Mouse (Mus musculus) layer of hippocampus, adult 2 months (tissue): ENCODE data around the gene Arntl2. TPM values are rescaled to one million over a fixed set of nuclear protein-coding genes. Genes with fewer than 3 reads are reported as not detected.

ENCODE experiments used
- DNase-seq, 2 experiments: peaks; one replicate each; pipeline ENCODE4 v3.0.0; 2022; ENCODE audit warnings: low spot score in 2 of 2
- H3K27ac ChIP-seq: fragments of 200-600 bp; 2 replicates; pipeline ENCODE4 v1.8.1; 2022
- H3K4me3 ChIP-seq: fragments of 200-600 bp; 2 replicates; pipeline ENCODE4 v1.8.1; 2022; ENCODE audit warnings: mild to moderate bottlenecking
- CTCF ChIP-seq: fragments of 200-600 bp; conservative IDR thresholded peaks from 2 replicates; pipeline ENCODE4 v1.8.1; 2022; ENCODE audit warnings: antibody characterized with exemption, mild to moderate bottlenecking, moderate library complexity
- long read RNA-seq, 2 experiments: library from polyadenylated mRNA; stranded (forward); transcript quantifications; one replicate each; pipeline ENCODE4 v2.0.0; 2021; ENCODE audit warnings: borderline mapping rate in 2 of 2
- total RNA-seq, 2 experiments: library from RNA; stranded (reverse); gene quantifications; 2 replicates each; pipeline ENCODE4 v1.2.3; 2021

The Arntl2 gene
- total RNA-seq, result 10 to 100 TPM in 1 of 2 experiments, 1 to 10 TPM in 1; 9.0 to 10.4 TPM
- long read RNA-seq, experiment 1, partial matches to known transcripts, result 0 of 4 reads
- long read RNA-seq, experiment 1, other reads (novel, unspliced or antisense), result 4 of 4 reads
- long read RNA-seq, experiment 2, partial matches to known transcripts, result 0 of 2 reads
- long read RNA-seq, experiment 2, other reads (novel, unspliced or antisense), result 2 of 2 reads

- H3K4me3 ChIP-seq, result peak within 1 kb of the TSS; percentile 72
- no peak for TF ChIP-seq CTCF
- H3K27ac ChIP-seq, result peak within 1 kb of the TSS; percentile 53
- peak; percentile 71 to 72 for DNase-seq
Observed at GRCm38 (mm10) chr6:146795924-146796545, at the start of gene Arntl2. TSS of gene Arntl2 (plus strand) at chr6:146796055.

- H3K4me3 ChIP-seq, result no peak overlapping the region
- no peak for DNase-seq
- no peak for TF ChIP-seq CTCF
- H3K27ac ChIP-seq, result no peak overlapping the region
Observed at GRCm38 (mm10) chr6:146746577-146746976, 49.3 kb upstream of the Arntl2 start.

GRCm38 (mm10) chr6:146747057-146747456 lies 48.8 kb upstream of the Arntl2 start:
- no peak overlapping the region for H3K27ac ChIP-seq
- TF ChIP-seq CTCF, result no peak
- no peak for DNase-seq
- no peak overlapping the region for H3K4me3 ChIP-seq

GRCm38 (mm10) chr6:146748271-146748670 lies 47.6 kb upstream of the Arntl2 start:
- Histone ChIP-seq H3K4me3 (no peak overlapping the region), H3K27ac (no peak overlapping the region)
- TF ChIP-seq CTCF, result no peak
- DNase-seq, result no peak

- Histone ChIP-seq H3K27ac (no peak overlapping the region), H3K4me3 (no peak overlapping the region)
- DNase-seq, result no peak
- TF ChIP-seq CTCF, result no peak
Observed at GRCm38 (mm10) chr6:146751671-146752070, 44.2 kb upstream of the Arntl2 start.

- H3K4me3 ChIP-seq, result no peak overlapping the region
- no peak overlapping the region for H3K27ac ChIP-seq
- no peak for TF ChIP-seq CTCF
- no peak for DNase-seq
Observed at GRCm38 (mm10) chr6:146752178-146752577, 43.7 kb upstream of the Arntl2 start.

- TF ChIP-seq CTCF, result no peak
- no peak for DNase-seq
- Histone ChIP-seq H3K4me3 (no peak overlapping the region), H3K27ac (no peak overlapping the region)
Observed at GRCm38 (mm10) chr6:146752612-146753011, 43.2 kb upstream of the Arntl2 start.

GRCm38 (mm10) chr6:146753560-146754160 lies 42.2 kb upstream of the Arntl2 start:
- no peak overlapping the region for H3K4me3 ChIP-seq
- no peak for TF ChIP-seq CTCF
- DNase-seq, result no peak
- H3K27ac ChIP-seq, result peak overlapping the region; percentile 6; the same call in 1 of the 2 replicates

- DNase-seq, result no peak
- TF ChIP-seq CTCF, result no peak
- Histone ChIP-seq H3K27ac (no peak overlapping the region), H3K4me3 (no peak overlapping the region)
Observed at GRCm38 (mm10) chr6:146755136-146755535, 40.7 kb upstream of the Arntl2 start.

- TF ChIP-seq CTCF, result no peak
- H3K27ac ChIP-seq, result no peak overlapping the region
- no peak overlapping the region for H3K4me3 ChIP-seq
- DNase-seq, result no peak
Observed at GRCm38 (mm10) chr6:146755679-146756078, 40.2 kb upstream of the Arntl2 start.

- TF ChIP-seq CTCF, result no peak
- no peak overlapping the region for H3K4me3 ChIP-seq
- no peak overlapping the region for H3K27ac ChIP-seq
- DNase-seq, result no peak
Observed at GRCm38 (mm10) chr6:146759027-146759426, 36.8 kb upstream of the Arntl2 start.

- no peak for DNase-seq
- Histone ChIP-seq H3K27ac (no peak overlapping the region), H3K4me3 (no peak overlapping the region)
- TF ChIP-seq CTCF, result no peak
Observed at GRCm38 (mm10) chr6:146760022-146760421, 35.8 kb upstream of the Arntl2 start.

- no peak for DNase-seq
- H3K4me3 ChIP-seq, result no peak overlapping the region
- H3K27ac ChIP-seq, result no peak overlapping the region
- peak; percentile 34; the same call in 1 of the 2 replicates for TF ChIP-seq CTCF
Observed at GRCm38 (mm10) chr6:146760736-146761135, 35.1 kb upstream of the Arntl2 start.
